Mouse (Mus musculus) stomach, embryonic 15.5 days (tissue): ENCODE results near the gene Tufm. TPM values are rescaled to one million over a fixed set of nuclear protein-coding genes. Genes with fewer than 3 reads are reported as not detected.

ENCODE experiments used
- ATAC-seq: fragments of 200-750 bp; cut with Nextera tagmentation; 2 replicates; pipeline ENCODE4 v1.8.0; 2017; ENCODE audit warnings: low read depth, moderate number of reproducible peaks, moderate TSS enrichment; ENCODE audit not compliant: insufficient read depth, low FRiP score
- H3K27ac ChIP-seq: fragments of 300-500 bp; sonication (generic); 2 replicates; pipeline ENCODE4 v1.5.1; 2015; ENCODE audit warnings: mild to moderate bottlenecking, inconsistent platforms
- H3K27me3 ChIP-seq: fragments of 300-500 bp; sonication (generic); replicated peaks from 2 replicates; pipeline ENCODE4 v1.6.1; 2015; ENCODE audit warnings: inconsistent platforms
- H3K36me3 ChIP-seq: fragments of 300-500 bp; sonication (generic); 2 replicates; pipeline ENCODE4 v1.6.1; 2015; ENCODE audit warnings: inconsistent platforms
- H3K4me1 ChIP-seq: fragments of 300-500 bp; sonication (generic); 2 replicates; pipeline ENCODE4 v1.6.1; 2015; ENCODE audit warnings: inconsistent platforms
- H3K4me2 ChIP-seq: fragments of 300-500 bp; sonication (generic); 2 replicates; pipeline ENCODE4 v1.6.1; 2015; ENCODE audit warnings: mild to moderate bottlenecking, inconsistent platforms
- H3K4me3 ChIP-seq: fragments of 300-500 bp; sonication (generic); replicated peaks from 2 replicates; pipeline ENCODE4 v1.5.1; 2015; ENCODE audit warnings: inconsistent platforms
- H3K9ac ChIP-seq: fragments of 300-500 bp; sonication (generic); 2 replicates; pipeline ENCODE4 v1.6.1; 2015; ENCODE audit warnings: inconsistent platforms
- H3K9me3 ChIP-seq: fragments of 300-500 bp; sonication (generic); 2 replicates; pipeline ENCODE4 v1.6.1; 2016; ENCODE audit warnings: inconsistent platforms
- WGBS: fragments of 180-500 bp; shearing (Covaris S2); methylation state at CpG from one replicate; pipeline ENCODE4 v1.1.7; 2015; 5-methylcytosine and 5-hydroxymethylcytosine counted together
- polyA plus RNA-seq: library from polyadenylated mRNA; unstranded; fragments of >200 nt; fragmentation: Nextera tagmentation; extraction: Ambion mirVana; gene quantifications from 2 replicates; pipeline ENCODE4 v1.2.1, GENCODE M21; 2015

Tufm gene
- polyA plus RNA-seq, 1 experiment from 2014 or later: 149 TPM

GRCm38 (mm10) chr7:126537820-126538585, 50.8 kb downstream of the Tufm start:
- H3K27me3 ChIP-seq: peaks cover 8% of the 10 kb centered on the region; the same call in 1 of the 2 replicates
- ATAC-seq: no peak
- H3K36me3 ChIP-seq: no peaks in the 10 kb centered on the region
- H3K9me3 ChIP-seq: no peaks in the 10 kb centered on the region
- H3K4me1 ChIP-seq: 0 out of 2 replicates have a peak, but pooled peaks cover 9% of the 10 kb centered on the region
- H3K27ac ChIP-seq: no peak overlapping the region
- no peak overlapping the region for H3K4me2 ChIP-seq
- no peak overlapping the region for H3K9ac ChIP-seq
- 76% methylated on average over 5 of the region's 5 CpGs for WGBS
- no peak overlapping the region for H3K4me3 ChIP-seq

Other genes starting within 250 kb of the Tufm start
- gene Sbk1, start 214.7 kb upstream of the Tufm start, polyA plus RNA-seq: 19.1 and 21.5 TPM in 2 replicates
- 2.0 and 2.2 TPM in 2 replicates for gene Lat, start 117.8 kb upstream of the Tufm start, polyA plus RNA-seq
- 42.4 and 53.8 TPM in 2 replicates for gene Spns1, start 109.9 kb upstream of the Tufm start, polyA plus RNA-seq
- gene Nfatc2ip, start 90.6 kb upstream of the Tufm start, polyA plus RNA-seq: 2.3 and 2.7 TPM in 2 replicates
- 0.36 and 0.44 TPM in 2 replicates for gene Cd19, start 72.5 kb upstream of the Tufm start, polyA plus RNA-seq
- gene Rabep2, start 58.6 kb upstream of the Tufm start, polyA plus RNA-seq: 27.4 and 27.9 TPM in 2 replicates
- gene Atp2a1, start 24.3 kb upstream of the Tufm start, polyA plus RNA-seq: 1.7 and 5.7 TPM in 2 replicates
- 39.2 and 44.4 TPM in 2 replicates for gene Sh2b1, start 11.9 kb upstream of the Tufm start, polyA plus RNA-seq
- gene Atxn2l, start 16.1 kb downstream of the Tufm start, polyA plus RNA-seq: 44.5 and 53.3 TPM in 2 replicates
- 188 and 196 TPM in 2 replicates for gene Eif3c, start 79.0 kb downstream of the Tufm start, polyA plus RNA-seq
- gene Apobr, start 97.6 kb downstream of the Tufm start, polyA plus RNA-seq: 1.2 and 1.3 TPM in 2 replicates
- 30.4 and 33.1 TPM in 2 replicates for gene Cln3, start 98.5 kb downstream of the Tufm start, polyA plus RNA-seq
- gene Il27, start 107.6 kb downstream of the Tufm start, polyA plus RNA-seq: 0.13 and 0.26 TPM in 2 replicates
- 156 and 197 TPM in 2 replicates for gene Nupr1, start 143.5 kb downstream of the Tufm start, polyA plus RNA-seq
- gene Sgf29, start 161.9 kb downstream of the Tufm start, polyA plus RNA-seq: 43.5 and 53.8 TPM in 2 replicates
- 7.1 and 9.7 TPM in 2 replicates for gene Sult1a1, start 189.1 kb downstream of the Tufm start, polyA plus RNA-seq
- 105 and 114 TPM in 2 replicates for gene Bola2, start 208.0 kb downstream of the Tufm start, polyA plus RNA-seq
- gene Slx1b, start 208.4 kb downstream of the Tufm start, polyA plus RNA-seq: 7.9 and 9.6 TPM in 2 replicates
- gene Coro1a, start 220.4 kb downstream of the Tufm start, polyA plus RNA-seq: 50.1 and 51.9 TPM in 2 replicates